Mouse (Mus musculus) C2C12 (cell line): ENCODE measurements around the gene Tbc1d1. TPM values are rescaled to one million over a fixed set of nuclear protein-coding genes. Genes with fewer than 3 reads are reported as not detected.

Experiments used
- H3K27me3 ChIP-seq: one replicate; pipeline ENCODE4 v1.6.1; 2011; ENCODE audit not compliant: control insufficient read depth, insufficient read depth, insufficient read length
- H3K36me3 ChIP-seq: one replicate; pipeline ENCODE4 v1.6.1; 2011; ENCODE audit not compliant: control insufficient read depth, insufficient read depth
- H3K4me3 ChIP-seq: one replicate; pipeline ENCODE4 v1.5.1; 2011; ENCODE audit warnings: mild to moderate bottlenecking, control low read depth; ENCODE audit not compliant: poor library complexity, insufficient read depth, severe bottlenecking
- H3K79me2 ChIP-seq: one replicate; pipeline ENCODE4 v1.6.1; 2011; ENCODE audit not compliant: control insufficient read depth, insufficient read depth
- H3K79me3 ChIP-seq: one replicate; pipeline ENCODE4 v1.6.1; 2011; ENCODE audit warnings: low read depth, control low read depth
- H3ac ChIP-seq: one replicate; pipeline ENCODE3; 2011; ENCODE audit warnings: low read depth; ENCODE audit not compliant: control insufficient read depth, insufficient read length
- CEBPB ChIP-seq: IDR thresholded peaks from one replicate; pipeline ENCODE4 v1.6.1; 2011; ENCODE audit warnings: low read depth, mild to moderate bottlenecking, control low read depth, moderate library complexity
- CTCF ChIP-seq: IDR thresholded peaks from one replicate; pipeline ENCODE4 v1.5.1; 2011; ENCODE audit not compliant: control insufficient read depth, insufficient read depth, insufficient read length
- FOSL1 ChIP-seq: IDR thresholded peaks from one replicate; pipeline ENCODE4 v1.8.0; 2011; ENCODE audit warnings: mild to moderate bottlenecking, low read length; ENCODE audit not compliant: poor library complexity, insufficient read depth, severe bottlenecking
- MAX ChIP-seq: IDR thresholded peaks from one replicate; pipeline ENCODE4 v1.6.1; 2011; ENCODE audit warnings: mild to moderate bottlenecking, control low read depth
- MYOD1 ChIP-seq: IDR thresholded peaks from one replicate; pipeline ENCODE4 v1.6.1; 2011; ENCODE audit warnings: low read depth; ENCODE audit not compliant: control insufficient read depth, insufficient read length
- MYOG ChIP-seq: IDR thresholded peaks from one replicate; pipeline ENCODE4 v1.6.1; 2011; ENCODE audit not compliant: control insufficient read depth, insufficient read length; ENCODE audit errors: extremely low read depth
- USF1 ChIP-seq: IDR thresholded peaks from one replicate; pipeline ENCODE4 v1.6.1; 2011; ENCODE audit warnings: low read depth, mild to moderate bottlenecking, control low read depth, moderate library complexity
- polyA plus RNA-seq: library from polyadenylated mRNA; unstranded; fragments of >200 nt; fragmentation: generic; extraction: Trizol; gene quantifications from one replicate; pipeline ENCODE4 v1.2.1, GENCODE M21; 2012; ENCODE audit warnings: missing spikeins

The Tbc1d1 gene
- polyA plus RNA-seq, 1 experiment: 25.0 TPM

GRCm38 (mm10) chr5:64285851-64286250 is 129.7 kb downstream of the Tbc1d1 start:
- Histone ChIP-seq H3ac (no peak overlapping the region), H3K4me3 (no peak overlapping the region), H3K36me3 (peaks cover 23% of the 10 kb centered on the region), H3K27me3 (no peaks in the 10 kb centered on the region), H3K79me3 (no peaks in the 10 kb centered on the region), H3K79me2 (no peaks in the 10 kb centered on the region)
- no peak for TF ChIP-seq FOSL1
- no peak for TF ChIP-seq USF1
- no peak for TF ChIP-seq MAX
- TF ChIP-seq CTCF: no peak
- no peak for TF ChIP-seq MYOD1
- TF ChIP-seq MYOG: no peak
- TF ChIP-seq CEBPB: no peak

- TF ChIP-seq USF1: no peak
- no peak for TF ChIP-seq MAX
- no peak for TF ChIP-seq MYOG
- no peak for TF ChIP-seq CEBPB
- TF ChIP-seq MYOD1: no peak
- no peak for TF ChIP-seq CTCF
- no peak for TF ChIP-seq FOSL1
- no peaks in the 10 kb centered on the region for H3K79me2 ChIP-seq
- H3K4me3 ChIP-seq: no peak overlapping the region
- H3K79me3 ChIP-seq: no peaks in the 10 kb centered on the region
- peaks cover 21% of the 10 kb centered on the region for H3K36me3 ChIP-seq
- H3K27me3 ChIP-seq: no peaks in the 10 kb centered on the region
- H3ac ChIP-seq: no peak overlapping the region
Measured at GRCm38 (mm10) chr5:64287287-64287686, 131.2 kb downstream of the Tbc1d1 start.

- Histone ChIP-seq H3K79me2 (no peaks in the 10 kb centered on the region), H3ac (no peak overlapping the region), H3K36me3 (peaks cover 20% of the 10 kb centered on the region), H3K27me3 (no peaks in the 10 kb centered on the region), H3K4me3 (no peak overlapping the region), H3K79me3 (no peaks in the 10 kb centered on the region)
- TF ChIP-seq FOSL1 (no peak), MYOG (no peak), MAX (no peak), USF1 (no peak), MYOD1 (no peak), CEBPB (no peak), CTCF (no peak)
Measured at GRCm38 (mm10) chr5:64288031-64288928, 132.2 kb downstream of the Tbc1d1 start.

GRCm38 (mm10) chr5:64289202-64290060 is 133.3 kb downstream of the Tbc1d1 start:
- H3ac ChIP-seq: no peak overlapping the region
- H3K27me3 ChIP-seq: no peaks in the 10 kb centered on the region
- peaks cover 28% of the 10 kb centered on the region for H3K36me3 ChIP-seq
- no peak for TF ChIP-seq MAX
- TF ChIP-seq CTCF: peak; percentile 77
- H3K79me3 ChIP-seq: no peaks in the 10 kb centered on the region
- no peak overlapping the region for H3K4me3 ChIP-seq
- no peaks in the 10 kb centered on the region for H3K79me2 ChIP-seq

- no peaks in the 10 kb centered on the region for H3K27me3 ChIP-seq
- no peaks in the 10 kb centered on the region for H3K79me3 ChIP-seq
- TF ChIP-seq MAX (no peak), USF1 (no peak), MYOG (no peak), FOSL1 (no peak), CEBPB (no peak), MYOD1 (no peak), CTCF (no peak)
- no peaks in the 10 kb centered on the region for H3K79me2 ChIP-seq
- peaks cover 28% of the 10 kb centered on the region for H3K36me3 ChIP-seq
- H3K4me3 ChIP-seq: no peak overlapping the region
- no peak overlapping the region for H3ac ChIP-seq
Measured at GRCm38 (mm10) chr5:64290061-64290345, 133.9 kb downstream of the Tbc1d1 start.
